Mouse (Mus musculus): ENCODE measurements around the gene Cdc42ep4. TPM values are rescaled to one million over a fixed set of nuclear protein-coding genes. Genes with fewer than 3 reads are reported as not detected.

Gene Cdc42ep4
- polyA plus RNA-seq, 1 experiment, result 20.9 TPM

DNA sequence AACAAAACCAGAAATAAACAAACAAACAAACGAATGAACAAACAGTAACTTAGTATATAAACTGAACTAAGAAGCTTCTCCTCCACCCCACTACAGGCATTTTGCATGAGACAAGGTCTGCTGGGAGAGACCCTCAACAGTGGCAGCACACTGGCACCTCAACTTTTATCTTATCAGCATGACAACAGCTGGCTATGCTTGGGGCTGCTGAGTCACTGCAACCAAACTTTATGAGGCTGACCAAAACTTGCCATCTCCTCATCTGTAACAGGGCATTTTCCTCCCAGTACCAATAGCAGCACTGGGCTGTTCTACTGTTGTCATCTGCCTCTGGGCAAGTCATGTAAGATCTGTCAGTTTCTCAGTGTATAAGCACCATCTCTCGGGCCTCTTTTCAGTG, 70.7 kb downstream of the Cdc42ep4 start:
- no peak for TF ChIP-seq CTCF (IDR thresholded peaks at IDR 0.05; ENCODE audit: extremely low read depth, insufficient read depth, insufficient read length, insufficient replicate concordance)
- no peak for TF ChIP-seq POLR2A (IDR thresholded peaks at IDR 0.05; ENCODE audit: low read depth, low read length)
- H3K4me1 ChIP-seq (ENCODE audit: control insufficient read depth, insufficient read depth, insufficient read length), result peaks cover 5% of the 10 kb centered on the region; the same call in 1 of the 2 replicates
- no peak overlapping the region for H3K4me3 ChIP-seq (ENCODE audit: extremely low read depth, insufficient read depth, insufficient read length)
- peaks cover 6% of the 10 kb centered on the region; the same call in 1 of the 2 replicates for H3K36me3 ChIP-seq (ENCODE audit: control insufficient read depth, insufficient read depth, low read length)
- DNase-seq (ENCODE audit: low read depth in 1 of 2, low spot score in 2 of 2), result no peak
- WGBS, result 84% methylated on average over 2 of the region's 2 CpGs
- H3K27ac ChIP-seq (ENCODE audit: insufficient read depth, low read length), result no peak overlapping the region
- no peaks in the 10 kb centered on the region for H3K27me3 ChIP-seq (ENCODE audit: control insufficient read depth, insufficient read depth, low read length)

DNA sequence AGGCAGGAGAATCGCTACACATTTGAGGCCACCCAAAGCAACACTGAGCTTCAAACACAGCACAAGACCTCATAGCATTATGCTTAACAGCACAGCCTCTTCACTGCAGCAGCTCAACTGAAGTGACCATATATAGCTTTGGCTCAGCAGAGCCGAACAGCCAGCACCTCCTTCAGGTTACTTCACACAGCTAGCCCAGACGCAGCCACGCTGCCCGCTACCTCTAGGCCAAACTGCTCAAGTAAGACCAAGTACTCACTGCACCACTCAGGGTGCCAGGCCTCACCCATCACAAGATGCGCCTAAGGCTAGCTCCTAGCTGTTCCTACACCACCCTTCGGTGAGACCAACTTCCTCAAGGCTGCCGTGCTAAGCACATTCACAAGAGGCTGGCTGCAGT, 73.3 kb downstream of the Cdc42ep4 start:
- WGBS, result 79% methylated on average over 8 of the region's 8 CpGs
- no peaks in the 10 kb centered on the region for H3K27me3 ChIP-seq (ENCODE audit: control insufficient read depth, insufficient read depth, low read length)
- no peak for TF ChIP-seq POLR2A (IDR thresholded peaks at IDR 0.05; ENCODE audit: low read depth, low read length)
- no peak for TF ChIP-seq CTCF (IDR thresholded peaks at IDR 0.05; ENCODE audit: extremely low read depth, insufficient read depth, insufficient read length, insufficient replicate concordance)
- no peak for DNase-seq (ENCODE audit: low read depth in 1 of 2, low spot score in 2 of 2)
- H3K27ac ChIP-seq (ENCODE audit: insufficient read depth, low read length), result no peak overlapping the region
- H3K4me3 ChIP-seq (ENCODE audit: extremely low read depth, insufficient read depth, insufficient read length), result no peak overlapping the region
- peaks cover 9% of the 10 kb centered on the region; the same call in 1 of the 2 replicates for H3K36me3 ChIP-seq (ENCODE audit: control insufficient read depth, insufficient read depth, low read length)
- peaks cover 2% of the 10 kb centered on the region; the same call in 1 of the 2 replicates for H3K4me1 ChIP-seq (ENCODE audit: control insufficient read depth, insufficient read depth, insufficient read length)

DNA sequence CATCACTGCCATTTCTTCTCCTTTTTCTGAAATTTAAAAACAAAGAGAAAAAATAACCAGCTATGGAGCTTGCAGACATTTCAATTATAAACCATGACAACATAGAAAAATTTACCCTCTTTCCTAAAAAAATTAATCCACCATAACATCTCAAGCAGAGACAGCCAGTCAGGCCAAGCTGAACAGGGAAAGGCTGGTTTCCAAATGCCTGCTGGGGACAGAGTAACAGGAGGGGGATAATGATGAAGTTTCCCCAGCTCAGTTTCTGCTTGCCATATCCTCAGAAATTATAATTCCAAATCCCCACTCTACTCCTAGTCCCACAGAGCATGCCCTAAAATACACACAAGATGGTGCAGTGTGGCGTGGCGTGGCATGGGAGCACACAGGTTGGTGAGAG, 74.3 kb downstream of the Cdc42ep4 start:
- Histone ChIP-seq H3K27me3 (ENCODE audit: control insufficient read depth, insufficient read depth, low read length) (no peaks in the 10 kb centered on the region), H3K4me1 (ENCODE audit: control insufficient read depth, insufficient read depth, insufficient read length) (0 out of 2 replicates have a peak, but pooled peaks cover 2% of the 10 kb centered on the region), H3K27ac (ENCODE audit: insufficient read depth, low read length) (no peak overlapping the region), H3K36me3 (ENCODE audit: control insufficient read depth, insufficient read depth, low read length) (peaks cover 9% of the 10 kb centered on the region; the same call in 1 of the 2 replicates), H3K4me3 (ENCODE audit: extremely low read depth, insufficient read depth, insufficient read length) (no peak overlapping the region)
- TF ChIP-seq POLR2A (IDR thresholded peaks at IDR 0.05; ENCODE audit: low read depth, low read length) (no peak), CTCF (IDR thresholded peaks at IDR 0.05; ENCODE audit: extremely low read depth, insufficient read depth, insufficient read length, insufficient replicate concordance) (no peak)
- DNase-seq (ENCODE audit: low read depth in 1 of 2, low spot score in 2 of 2), result no peak
- WGBS, result 100% methylated on average over 2 of the region's 2 CpGs

Other genes with a start within 250 kb of the Cdc42ep4 start
- gene Sstr2, start 132.5 kb downstream of the Cdc42ep4 start, polyA plus RNA-seq (2012; rRNA removed), result 0.19 and 0.25 TPM in 2 replicates
- gene Cog1, start 102.7 kb downstream of the Cdc42ep4 start, polyA plus RNA-seq (2012; rRNA removed), result 33.7 and 40.6 TPM in 2 replicates
- gene Slc39a11, start 101.8 kb downstream of the Cdc42ep4 start, polyA plus RNA-seq (2012; rRNA removed), result 11.6 and 13.6 TPM in 2 replicates
- gene Fam104a, start 67.7 kb downstream of the Cdc42ep4 start, polyA plus RNA-seq (2012; rRNA removed), result 20.1 and 28.4 TPM in 2 replicates
- 6.9 and 7.4 TPM in 2 replicates for gene D11Wsu47e, start 67.5 kb downstream of the Cdc42ep4 start, polyA plus RNA-seq (2012; rRNA removed)
- not detected in 2 replicates for gene Cpsf4l, start 41.9 kb downstream of the Cdc42ep4 start, polyA plus RNA-seq (2012; rRNA removed)

All from spleen, adult 2 months (tissue).